Mouse (Mus musculus): ENCODE measurements around the gene Patz1. TPM values are rescaled to one million over a fixed set of nuclear protein-coding genes. Genes with fewer than 3 reads are reported as not detected.

The Patz1 gene
- total RNA-seq, 2 experiments from 2014 or later, result 18.6 to 22.2 TPM

DNA sequence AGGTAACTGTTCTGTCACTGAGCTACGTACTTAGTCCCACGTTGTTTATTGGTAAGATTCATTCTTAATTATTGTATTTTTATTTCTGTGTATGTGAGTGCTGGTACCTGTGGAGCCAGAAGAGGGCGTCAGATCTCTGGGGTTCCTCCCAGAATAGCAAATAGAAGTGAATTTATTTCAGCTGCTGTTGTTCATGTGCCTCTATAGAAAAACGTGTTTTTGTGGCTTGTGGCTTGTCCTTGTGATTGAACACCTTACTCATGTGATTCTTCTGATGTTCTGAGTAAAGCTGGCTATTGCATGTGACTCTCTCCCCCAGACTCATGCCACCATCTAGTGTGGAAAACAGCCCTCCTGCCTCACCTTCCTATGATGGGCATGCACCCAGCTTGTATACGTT is 39.6 kb downstream of the Patz1 start:
- ATAC-seq (replicated peaks; ENCODE audit: low FRiP score, poor library complexity, severe bottlenecking), result no peak

DNA sequence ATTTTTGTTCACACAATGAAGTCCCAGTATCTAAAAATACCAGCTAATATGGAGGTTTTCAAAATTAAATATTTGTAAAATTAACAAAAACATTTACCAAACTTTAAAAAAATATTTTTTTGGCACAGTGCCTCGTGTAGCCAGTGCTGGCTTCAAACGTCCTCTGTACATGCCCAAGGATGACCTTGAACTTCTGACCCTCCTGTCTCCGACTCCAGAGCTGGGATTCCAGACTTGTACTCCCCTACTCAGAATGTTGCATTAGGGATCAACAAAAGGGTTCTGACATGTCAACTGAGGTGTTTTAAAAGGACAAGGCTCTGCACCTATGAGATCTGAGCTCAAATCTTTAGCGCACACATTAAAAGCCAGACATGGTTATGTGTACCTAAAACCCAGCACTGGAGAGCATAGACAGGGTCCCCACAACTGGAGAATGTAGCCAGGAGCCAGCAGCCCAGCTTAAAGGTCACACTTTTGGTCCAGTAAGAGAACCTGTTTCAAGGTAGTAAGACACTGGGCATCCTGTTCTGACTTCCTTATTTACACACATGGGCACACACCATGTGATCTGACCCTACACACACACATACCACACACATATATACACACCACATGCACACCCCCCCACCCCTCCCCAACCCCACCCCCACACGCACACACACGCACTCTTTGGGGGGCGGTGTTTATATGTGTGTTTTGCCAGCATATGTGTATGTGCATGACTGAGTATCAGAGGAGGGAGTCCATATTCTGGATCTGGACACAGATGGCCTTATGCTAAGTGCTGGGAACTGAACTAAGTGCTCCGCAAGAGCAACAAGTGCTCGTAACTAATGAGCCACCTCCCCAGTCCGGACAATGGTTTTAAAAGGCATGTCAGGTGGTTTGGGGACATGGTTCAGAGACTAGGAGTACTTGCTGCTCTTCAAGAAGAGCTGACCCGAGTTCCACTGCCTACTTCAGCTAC is 40.4 kb downstream of the Patz1 start:
- no peak for ATAC-seq (replicated peaks; ENCODE audit: low FRiP score, poor library complexity, severe bottlenecking)

DNA sequence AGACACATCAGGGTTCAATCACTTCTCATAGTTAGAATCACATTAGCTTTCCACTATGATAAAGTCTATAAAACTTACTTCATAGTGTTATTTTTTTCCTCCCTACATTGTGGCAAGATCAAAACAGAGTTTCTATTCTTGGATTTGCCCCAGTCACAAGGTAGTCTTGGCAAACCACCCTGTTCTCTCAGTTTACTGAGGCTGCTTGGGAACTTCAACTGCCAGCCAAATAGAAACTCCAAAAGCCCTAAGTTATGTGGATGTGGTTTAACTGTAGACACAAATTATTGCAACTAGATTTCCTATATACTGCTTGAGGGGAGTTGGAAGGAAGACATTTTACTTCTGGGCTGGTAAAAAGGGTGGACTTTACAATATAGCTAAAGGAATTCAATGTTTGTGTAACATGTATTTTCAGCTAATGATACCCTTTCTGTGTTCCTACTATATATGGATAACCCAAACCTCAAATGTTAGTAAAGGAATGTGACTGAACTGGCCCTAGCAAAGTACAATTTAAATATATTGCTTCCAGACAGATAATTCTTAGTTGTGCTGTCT is 41.3 kb downstream of the Patz1 start, which contains the start of gene Pik3ip1:
Gene Pik3ip1, plus strand, starts transcription at position 511 of the 561 bp plus-strand sequence.
- no peak for ATAC-seq (replicated peaks; ENCODE audit: low FRiP score, poor library complexity, severe bottlenecking)

DNA sequence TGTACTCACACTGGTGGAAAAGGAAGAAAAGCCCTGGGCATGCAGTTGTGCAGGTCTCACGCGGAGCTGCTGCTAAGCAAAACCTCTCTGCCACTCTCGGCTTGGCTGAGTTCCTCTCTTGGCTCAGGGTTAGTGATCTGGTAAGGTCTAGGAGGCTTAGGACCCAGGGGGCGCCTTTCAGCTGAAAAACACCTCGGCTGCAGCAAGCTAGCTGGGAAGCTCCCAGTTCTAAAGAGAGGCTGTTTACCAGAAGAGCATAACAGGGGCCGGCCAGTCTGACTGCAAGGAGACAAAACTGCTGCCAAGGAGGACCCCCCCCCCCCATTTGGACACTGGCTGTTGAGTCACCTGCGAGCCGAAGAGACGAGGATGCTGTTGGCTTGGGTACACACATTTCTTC is 41.9 kb downstream of the Patz1 start:
- no peak for ATAC-seq (replicated peaks; ENCODE audit: low FRiP score, poor library complexity, severe bottlenecking)

DNA sequence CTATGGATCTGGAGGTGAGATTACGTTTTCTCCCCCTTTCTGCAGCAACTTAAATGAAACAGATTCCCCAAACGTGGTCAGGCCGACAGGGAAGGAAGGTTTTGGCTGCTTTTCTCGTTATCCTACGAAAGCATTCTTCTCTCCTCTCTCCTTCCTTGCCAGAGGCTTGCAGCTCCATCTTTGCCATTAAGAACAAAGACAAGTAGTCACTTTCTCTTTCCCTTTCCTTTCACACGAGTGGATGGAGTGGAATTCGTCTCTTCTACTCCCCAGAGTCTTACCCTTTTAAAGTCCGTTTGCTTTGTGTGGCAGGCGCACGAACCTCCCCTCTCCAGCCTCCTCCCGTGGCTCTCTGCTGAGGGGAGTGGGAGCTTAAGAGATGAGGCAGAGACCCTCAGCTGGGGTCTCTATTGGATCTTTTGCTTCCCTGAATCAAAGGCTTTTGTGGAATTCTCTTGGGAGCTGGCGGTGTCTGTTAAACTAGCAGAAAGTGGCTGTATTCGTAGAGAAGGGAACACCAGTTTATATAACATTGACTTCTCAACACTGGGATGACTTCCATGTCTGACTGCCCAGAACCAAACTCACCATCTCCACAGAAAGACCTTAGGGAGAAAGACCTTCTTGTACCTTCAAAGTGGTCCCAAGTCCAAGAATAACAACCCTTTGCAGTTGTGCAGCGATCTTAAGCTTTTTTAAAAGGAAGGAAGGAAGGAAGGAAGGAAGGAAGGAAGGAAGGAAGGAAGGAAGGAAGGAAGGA is 42.5 kb downstream of the Patz1 start:
- ATAC-seq (replicated peaks; ENCODE audit: low FRiP score, poor library complexity, severe bottlenecking), result no peak

DNA sequence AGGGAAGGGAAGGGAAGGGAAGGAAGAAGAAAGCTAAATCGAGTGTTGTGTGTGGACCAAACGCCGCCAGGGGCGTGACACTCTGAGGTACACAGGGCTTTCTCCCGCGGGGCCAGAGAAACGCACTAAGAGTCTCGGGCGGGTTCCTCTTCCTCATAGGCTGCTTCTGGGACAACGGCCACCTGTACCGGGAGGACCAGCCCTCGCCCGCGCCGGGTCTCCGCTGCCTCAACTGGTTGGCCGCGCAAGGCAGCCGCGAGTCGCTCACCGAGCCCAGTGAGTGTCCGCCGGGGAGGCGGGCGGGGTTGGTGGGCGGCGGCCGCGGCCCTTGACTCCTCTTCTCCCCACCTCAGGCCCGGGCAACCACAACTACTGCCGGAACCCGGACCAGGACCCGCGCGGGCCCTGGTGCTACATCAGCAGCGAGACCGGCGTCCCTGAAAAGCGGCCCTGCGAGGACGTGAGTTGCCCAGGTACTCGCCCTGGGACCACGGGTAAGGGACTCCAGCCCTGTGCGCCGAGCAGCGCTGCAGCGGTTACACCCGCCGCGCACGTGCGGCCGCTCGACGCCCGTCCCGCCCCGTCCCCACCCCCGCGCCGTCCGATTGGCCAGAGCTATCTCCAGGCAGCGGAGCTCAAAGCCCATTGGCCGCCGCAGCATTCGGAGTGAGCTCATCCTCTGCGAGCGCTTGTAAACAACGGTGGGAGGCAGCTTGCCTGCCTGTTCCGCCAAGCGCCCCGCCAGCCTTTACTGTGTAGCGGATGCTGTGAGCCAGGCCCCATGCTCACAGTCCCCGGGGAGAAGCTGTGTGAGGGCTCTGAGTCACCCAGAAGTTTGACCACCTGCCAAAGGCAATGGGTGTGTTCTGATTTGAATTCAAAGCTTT is 43.3 kb downstream of the Patz1 start:
- ATAC-seq (replicated peaks; ENCODE audit: low FRiP score, poor library complexity, severe bottlenecking), result peak; percentile 95

DNA sequence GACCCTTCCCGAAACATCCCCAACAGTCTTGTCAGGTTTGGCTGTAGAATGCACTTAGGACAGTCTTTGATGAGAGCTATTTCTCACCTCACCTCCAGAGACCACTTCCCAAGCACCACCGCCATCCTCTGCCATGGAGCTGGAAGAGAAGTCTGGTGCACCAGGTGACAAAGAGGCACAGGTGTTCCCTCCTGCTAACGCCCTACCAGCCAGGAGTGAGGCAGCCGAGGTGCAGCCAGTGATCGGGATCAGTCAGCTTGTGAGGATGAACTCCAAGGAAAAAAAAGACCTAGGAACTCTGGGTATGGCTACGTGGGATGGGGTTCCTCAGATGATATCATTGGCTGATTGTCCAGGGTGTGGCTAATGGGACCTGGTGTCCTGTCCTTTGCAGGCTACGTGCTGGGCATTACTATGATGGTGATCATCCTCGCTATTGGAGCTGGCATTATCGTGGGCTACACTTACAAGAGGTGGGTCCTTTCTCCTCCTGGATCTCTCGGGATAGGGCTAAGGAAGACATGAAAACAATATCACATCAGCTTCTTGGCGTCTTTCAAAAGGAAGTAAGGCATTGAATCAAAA is 44.5 kb downstream of the Patz1 start:
- ATAC-seq (replicated peaks; ENCODE audit: low FRiP score, poor library complexity, severe bottlenecking), result no peak

DNA sequence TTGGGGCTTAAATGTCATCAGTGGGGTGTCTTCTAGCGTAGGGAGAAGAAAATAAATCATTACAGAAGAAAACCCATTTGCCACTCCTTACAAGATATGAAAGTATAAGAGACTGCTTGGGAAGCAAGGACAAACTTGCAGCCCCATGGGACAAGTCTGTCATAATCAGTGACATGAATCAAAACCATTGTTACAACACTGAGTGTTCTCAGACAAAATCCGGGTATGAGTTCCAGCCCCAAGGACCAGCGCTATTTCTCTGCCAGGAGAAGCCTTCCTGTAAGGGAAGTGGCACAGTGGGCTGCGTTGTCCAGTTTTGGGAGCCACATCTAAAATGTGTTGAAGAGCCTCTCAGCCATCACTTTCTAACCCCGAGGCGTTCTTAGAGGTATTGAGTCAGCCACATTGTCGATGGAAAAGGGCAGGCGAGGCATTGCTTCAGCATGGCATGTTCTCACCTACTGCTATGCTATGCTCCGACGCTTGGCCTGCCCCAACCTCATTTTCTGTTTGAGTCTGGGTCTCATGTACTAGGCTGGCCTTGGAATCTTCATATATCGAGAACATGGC is 45.6 kb downstream of the Patz1 start:
- no peak for ATAC-seq (replicated peaks; ENCODE audit: low FRiP score, poor library complexity, severe bottlenecking)

DNA sequence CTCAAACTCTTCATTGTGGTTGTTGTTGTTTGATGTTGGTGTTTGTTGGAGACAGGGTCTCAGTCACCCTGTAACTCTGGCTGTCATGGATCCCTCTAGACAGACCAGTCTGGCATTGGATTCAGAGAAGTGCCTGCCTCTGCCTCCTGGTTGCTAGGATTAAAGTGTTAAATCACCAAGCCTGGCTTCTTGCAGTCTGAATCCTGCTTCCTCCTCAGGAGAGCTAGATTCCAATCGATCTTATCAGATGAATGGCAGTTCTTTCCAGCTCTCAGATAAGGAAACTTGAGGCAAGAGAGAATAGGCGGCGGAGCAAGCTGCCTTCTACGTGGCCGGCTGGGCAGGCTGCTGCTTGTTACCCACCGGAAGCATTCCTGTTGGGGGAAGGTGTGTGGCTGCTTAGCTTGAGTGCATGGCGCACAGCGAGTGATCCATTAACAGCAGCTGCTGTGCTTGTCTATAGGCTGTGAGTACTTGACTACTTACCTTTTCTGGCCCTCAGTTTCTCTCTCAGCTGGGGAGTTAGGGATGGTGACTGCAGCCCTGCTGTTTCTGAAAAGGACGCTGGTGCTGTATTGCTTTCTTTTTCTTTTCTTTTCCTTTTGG is 46.1 kb downstream of the Patz1 start:
- no peak for ATAC-seq (replicated peaks; ENCODE audit: low FRiP score, poor library complexity, severe bottlenecking)

DNA sequence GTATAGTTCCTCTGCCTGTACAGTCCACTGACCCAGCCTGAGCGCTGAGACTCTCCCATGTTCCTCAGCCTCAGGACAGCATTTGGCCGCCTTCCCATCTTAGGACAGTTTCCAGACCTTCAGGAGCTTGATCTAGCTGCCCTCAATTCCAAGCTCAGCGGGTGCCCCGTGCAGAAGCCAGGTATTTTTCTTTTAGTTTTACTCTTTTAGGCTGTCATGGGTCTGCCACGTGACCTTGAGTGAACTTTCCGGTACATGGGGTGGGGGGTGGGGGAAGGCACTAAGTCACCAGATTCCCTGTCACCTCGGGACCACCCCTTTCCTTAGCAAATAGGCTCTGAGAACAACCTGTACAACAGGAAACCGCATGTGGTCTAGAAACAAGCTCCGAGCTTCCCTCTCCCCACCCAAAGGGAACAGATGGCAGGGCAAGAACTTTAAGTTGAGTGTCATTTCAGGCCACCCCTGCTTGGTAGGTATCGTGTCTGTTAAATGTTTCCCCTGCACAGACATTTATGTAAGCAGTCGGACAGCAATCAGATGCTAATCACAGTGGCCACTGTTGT is 47.1 kb downstream of the Patz1 start:
- no peak for ATAC-seq (replicated peaks; ENCODE audit: low FRiP score, poor library complexity, severe bottlenecking)

DNA sequence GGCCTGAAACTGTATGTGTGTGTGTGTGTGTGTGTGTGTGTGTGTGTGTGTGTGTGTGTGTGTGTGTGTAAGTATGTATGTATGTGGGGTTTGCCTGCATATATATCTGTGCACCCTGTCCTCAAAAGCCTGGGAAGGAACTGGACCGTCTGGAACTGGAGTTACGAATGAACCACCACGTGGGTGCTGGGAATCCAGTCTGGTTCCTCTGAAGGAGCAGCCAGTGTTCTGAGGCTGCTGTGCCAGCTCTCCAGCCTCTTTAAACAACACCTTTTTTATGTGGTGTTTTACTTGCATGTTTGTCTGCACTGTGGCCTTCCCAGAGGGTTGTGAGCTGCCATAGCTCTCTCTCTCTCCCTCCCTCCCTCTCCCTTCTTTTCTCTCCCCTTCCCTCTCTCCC is 47.9 kb downstream of the Patz1 start:
- no peak for ATAC-seq (replicated peaks; ENCODE audit: low FRiP score, poor library complexity, severe bottlenecking)

DNA sequence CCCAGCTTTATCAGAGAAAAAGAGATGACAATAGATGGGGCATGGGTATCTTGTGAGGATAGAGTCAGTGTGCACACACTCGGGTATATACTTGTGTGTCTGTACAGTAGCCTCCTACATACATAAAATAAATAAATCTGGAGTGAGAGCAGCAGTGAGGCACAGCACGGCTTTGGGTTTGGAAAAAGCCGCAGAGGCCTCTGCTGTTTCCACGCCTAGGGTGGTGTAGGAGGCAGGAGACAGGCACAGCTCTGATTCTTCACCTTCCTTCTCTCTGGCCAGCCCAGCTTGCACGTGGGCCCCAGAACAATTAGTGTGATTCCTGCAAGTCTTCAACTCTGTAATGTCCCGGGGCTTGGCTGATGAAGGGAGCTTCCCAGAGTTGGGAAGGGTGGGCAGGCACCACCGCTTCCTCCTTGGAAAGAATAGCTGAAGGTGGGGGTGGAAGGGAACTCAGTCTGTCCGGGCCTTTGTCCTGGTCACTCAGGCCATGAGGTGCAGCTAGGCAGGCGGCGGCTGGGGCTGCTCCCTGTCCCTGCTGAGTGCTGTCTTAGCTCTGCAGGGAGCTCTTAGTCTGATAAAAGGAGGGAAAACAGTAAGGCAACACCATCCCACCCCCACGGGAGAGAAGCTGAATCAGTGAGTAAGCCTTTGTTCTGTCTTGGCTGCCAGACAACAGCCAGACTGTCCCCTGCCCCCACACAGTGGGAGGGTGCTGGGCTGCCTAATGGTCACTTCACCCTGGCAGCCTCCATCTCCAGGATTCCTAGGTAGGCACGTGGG is 48.7 kb downstream of the Patz1 start:
- ATAC-seq (replicated peaks; ENCODE audit: low FRiP score, poor library complexity, severe bottlenecking), result no peak

DNA sequence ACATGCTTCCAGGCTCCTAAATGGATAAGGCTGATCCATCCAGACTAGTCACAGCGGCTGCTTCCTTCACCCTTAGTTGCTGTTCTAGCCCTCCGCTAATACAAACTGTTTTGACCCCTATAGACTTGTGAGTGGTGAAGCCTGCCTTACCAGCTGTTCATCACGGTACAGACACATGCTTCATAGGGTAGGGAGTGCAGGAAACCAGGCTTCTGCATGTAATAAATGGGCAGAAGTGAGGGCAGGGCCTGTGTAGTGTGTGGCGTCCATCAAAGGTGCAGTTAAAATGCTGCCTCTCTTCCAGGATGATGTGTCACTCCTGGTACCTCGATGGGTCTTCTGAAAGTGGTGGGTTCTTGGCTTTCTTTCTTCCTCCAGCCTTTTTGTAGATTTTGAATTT is 49.3 kb downstream of the Patz1 start:
- no peak for ATAC-seq (replicated peaks; ENCODE audit: low FRiP score, poor library complexity, severe bottlenecking)

DNA sequence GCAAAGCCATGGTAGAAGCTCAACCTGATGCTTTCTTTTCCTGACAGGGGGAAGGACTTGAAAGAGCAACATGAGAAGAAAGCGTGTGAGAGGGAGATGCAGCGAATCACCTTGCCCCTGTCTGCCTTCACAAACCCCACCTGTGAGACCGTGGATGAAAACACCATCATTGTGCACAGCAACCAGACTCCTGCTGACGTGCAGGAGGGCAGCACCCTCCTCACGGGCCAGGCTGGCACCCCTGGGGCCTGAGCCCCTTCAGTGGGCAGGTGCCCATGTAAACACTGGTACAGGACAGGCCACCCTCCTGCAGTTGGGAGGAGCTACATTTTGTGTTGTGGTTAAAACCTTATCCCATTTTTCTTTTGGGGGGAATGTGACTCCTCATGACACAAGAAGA is 52.8 kb downstream of the Patz1 start:
- ATAC-seq (replicated peaks; ENCODE audit: low FRiP score, poor library complexity, severe bottlenecking), result no peak

DNA sequence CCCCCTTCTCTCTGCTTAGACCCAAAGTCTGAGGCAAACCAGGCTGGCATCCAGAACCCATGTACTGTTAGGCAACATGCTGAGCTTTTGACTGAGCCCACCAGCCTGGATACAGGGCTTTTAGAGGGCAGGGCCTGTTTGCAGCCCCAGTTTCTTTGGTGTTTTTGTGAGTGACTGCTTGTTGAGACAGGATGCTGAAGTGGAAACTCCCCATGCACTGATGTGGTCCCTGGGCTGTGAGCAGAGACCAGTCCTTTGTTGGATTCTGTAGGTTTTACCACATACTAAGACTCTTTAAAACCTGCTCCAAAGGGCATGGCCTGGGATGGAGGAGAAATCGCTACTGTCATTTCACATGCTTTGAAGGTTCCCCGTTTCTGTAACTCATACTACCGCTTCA is 56.2 kb downstream of the Patz1 start:
- ATAC-seq (replicated peaks; ENCODE audit: low FRiP score, poor library complexity, severe bottlenecking), result no peak

DNA sequence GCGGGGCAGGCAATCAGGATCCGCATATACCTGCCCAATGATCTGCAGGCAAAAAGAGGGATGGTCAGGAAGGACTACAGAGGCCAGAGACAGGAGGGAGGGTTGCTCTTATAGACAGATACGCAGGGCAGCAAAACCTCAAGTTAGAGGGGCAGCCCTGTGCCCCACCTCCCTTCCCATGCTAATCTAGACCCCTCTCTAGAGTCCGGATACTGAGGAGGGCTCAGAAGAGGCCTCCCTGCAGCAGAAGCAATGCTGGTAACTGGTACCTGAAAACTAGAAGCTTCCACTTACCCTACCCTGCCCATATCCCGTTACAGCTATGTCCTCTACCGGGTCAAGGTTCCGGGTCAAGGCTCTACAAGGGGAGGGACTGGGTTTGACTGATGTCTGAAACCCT is 57.7 kb downstream of the Patz1 start:
- ATAC-seq (replicated peaks; ENCODE audit: low FRiP score, poor library complexity, severe bottlenecking), result no peak

DNA sequence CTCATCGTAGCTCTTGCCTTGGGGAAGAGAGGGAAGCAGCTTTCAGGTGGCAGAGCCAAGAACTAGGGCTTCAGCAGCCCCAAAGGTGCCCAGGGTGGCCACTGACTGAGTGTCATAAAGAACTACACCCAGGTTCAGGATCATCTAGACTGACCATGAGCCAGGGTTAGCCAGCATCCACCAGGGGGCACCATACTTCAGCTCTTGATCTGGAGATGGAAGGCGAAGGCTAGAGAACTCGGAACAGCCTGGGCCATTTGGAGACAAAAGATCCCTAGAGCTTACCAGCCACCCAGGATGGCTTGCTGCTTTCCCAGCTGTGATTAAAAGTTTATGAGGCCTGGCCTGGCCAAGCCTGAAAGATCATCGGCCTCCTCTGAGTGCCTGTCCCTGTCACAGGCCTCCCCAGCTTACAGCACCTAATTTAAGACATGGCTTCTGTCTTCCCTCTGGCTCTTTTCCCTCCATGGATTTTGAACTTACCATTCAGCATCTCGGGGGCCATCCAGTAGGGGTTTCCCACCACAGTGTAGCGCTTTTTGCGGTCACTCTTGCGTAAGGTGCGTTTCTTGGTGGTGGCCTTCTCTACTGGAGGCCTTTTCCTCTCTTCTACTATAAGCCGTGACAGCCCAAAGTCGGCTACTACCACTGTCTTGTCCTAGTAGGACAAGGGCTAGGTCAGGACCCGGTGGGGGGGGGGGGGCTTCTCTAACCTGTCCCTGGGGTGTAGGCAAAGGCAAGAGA is 58.6 kb downstream of the Patz1 start:
- peak; percentile 77 for ATAC-seq (replicated peaks; ENCODE audit: low FRiP score, poor library complexity, severe bottlenecking)
